Mouse (Mus musculus) heart, adult 2 months (tissue): ENCODE measurements at regions not wholly inside any gene's neighbourhood (a gene's known extent, or its start where the extent isn't known, plus 50 kb on each side); places are given as distances from the start of the nearest gene placed in this dataset.

Experiments
- CTCF ChIP-seq: fragments of 200-600 bp; IDR thresholded peaks from 2 replicates; pipeline ENCODE4 v1.8.1; 2022; ENCODE audit warnings: antibody characterized with exemption, mild to moderate bottlenecking, moderate library complexity
- POLR2A ChIP-seq: fragments of 200-500 bp; IDR thresholded peaks from 2 replicates; pipeline ENCODE4 v1.6.1; 2011; ENCODE audit warnings: mild to moderate bottlenecking, low read depth, low read length, control low read depth; ENCODE audit not compliant: insufficient read depth

DNA sequence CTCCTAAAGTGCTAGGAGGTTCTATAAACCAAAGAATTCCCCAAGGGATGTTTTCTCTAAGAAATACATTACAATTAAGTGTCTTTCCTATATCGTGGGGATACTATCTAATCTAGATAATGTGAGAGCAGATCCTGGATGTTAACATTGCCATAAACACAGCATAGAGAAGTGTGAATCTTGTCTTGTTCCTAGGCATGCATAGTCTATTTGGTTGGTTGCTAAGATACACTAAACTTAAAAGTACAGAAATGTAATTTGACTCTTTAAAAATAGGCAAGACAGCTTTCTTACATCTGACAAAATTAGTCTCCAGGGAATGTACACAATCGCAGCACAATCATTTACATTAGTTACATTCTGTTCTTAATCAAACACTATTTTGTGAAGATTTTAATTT lies 75.4 kb upstream of the Usp25 start:
- TF ChIP-seq POLR2A, result no peak
- TF ChIP-seq CTCF, result no peak
